23 mouse cellular contexts compared by ENCODE assay signal in the genomic region with DNA sequence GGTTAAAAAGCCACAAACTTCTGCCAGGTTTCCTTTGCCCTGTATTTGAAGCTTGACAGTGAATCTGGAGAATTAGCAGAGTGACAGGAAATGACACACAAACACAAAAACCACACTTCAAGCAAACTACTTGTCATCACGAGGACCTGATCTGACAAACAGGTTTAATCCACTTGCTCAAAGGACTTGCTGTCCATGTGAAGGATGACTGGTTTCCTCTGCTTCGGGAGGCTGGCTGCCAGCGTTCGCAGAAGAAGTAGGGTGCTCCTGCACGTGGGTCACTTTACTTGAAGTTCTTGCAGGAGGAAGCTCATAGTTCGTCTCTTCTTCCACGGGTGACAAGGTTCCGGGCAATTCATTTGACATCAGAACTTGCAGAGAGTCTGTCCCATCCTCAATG. TPM values are rescaled to one million over a fixed set of nuclear protein-coding genes. Genes with fewer than 3 reads are reported as not detected.
A peak's percentile ranks its signal among the peaks of the same experiment; 100 is the strongest.
DNase-seq lines count a peak whose midpoint lies in the region; ATAC-seq and TF ChIP-seq lines count a peak whose summit lies in the region.
"Had no signal": no experiment of that assay in that cellular context is flagged by ENCODE, and none has a peak within 500 bp of the region (broad histone marks: within the 10 kb centered on the region; RNA-seq: fewer than 3 reads in every experiment).

No protein-coding gene starts in this region.

- no peak overlapping the region for H3K27ac ChIP-seq in embryonic facial prominence, embryonic 14.5 days (replicated peaks; ENCODE audit: low read depth, low read length)
- no peak overlapping the region for H3K27ac ChIP-seq in embryonic facial prominence, embryonic 10.5 days (replicated peaks)
- no peak overlapping the region for H3K27ac ChIP-seq in testis, adult 2 months (ENCODE audit: control insufficient read depth, insufficient read depth, low read depth, low read length)
- H3K27ac ChIP-seq: forebrain, embryonic 15.5 days; heart, embryonic 15.5 days; hindbrain, embryonic 10.5 days; hindbrain, embryonic 14.5 days had no signal

- H3K27me3 ChIP-seq in embryonic facial prominence, embryonic 14.5 days (replicated peaks; ENCODE audit: control insufficient read depth, insufficient read depth, low read length): no peaks in the 10 kb centered on the region
- no peaks in the 10 kb centered on the region for H3K27me3 ChIP-seq in embryonic facial prominence, embryonic 10.5 days (replicated peaks; ENCODE audit: low read depth, poor library complexity, severe bottlenecking)
- no peaks in the 10 kb centered on the region for H3K27me3 ChIP-seq in testis, adult 2 months (ENCODE audit: control insufficient read depth, insufficient read depth, low read length)
- H3K27me3 ChIP-seq: forebrain, embryonic 15.5 days; heart, embryonic 15.5 days; Patski had no signal

- no peak for ATAC-seq in embryonic facial prominence, embryonic 14.5 days (ENCODE audit: low read depth)
- ATAC-seq: activated CD4-positive, CD25-positive, alpha-beta regulatory T cell, adult 4 months; forebrain, embryonic 15.5 days; Patski had no signal

- no peaks in the 10 kb centered on the region for H3K9me3 ChIP-seq in embryonic facial prominence, embryonic 14.5 days (ENCODE audit: control insufficient read depth, low read length)
- no peaks in the 10 kb centered on the region for H3K9me3 ChIP-seq in embryonic facial prominence, embryonic 10.5 days
- H3K9me3 ChIP-seq: forebrain, embryonic 15.5 days; heart, embryonic 15.5 days; hindbrain, embryonic 10.5 days had no signal

- TF ChIP-seq POLR2A in testis, adult 2 months (IDR thresholded peaks at IDR 0.05; ENCODE audit: control insufficient read depth, low read depth, low read length): no peak

- no peaks in the 10 kb centered on the region for H3K36me3 ChIP-seq in embryonic facial prominence, embryonic 14.5 days (ENCODE audit: control insufficient read depth, insufficient read depth, low read length)
- H3K36me3 ChIP-seq in embryonic facial prominence, embryonic 10.5 days (replicated peaks): no peaks in the 10 kb centered on the region
- no peaks in the 10 kb centered on the region for H3K36me3 ChIP-seq in testis, adult 2 months (ENCODE audit: control insufficient read depth, insufficient read depth, low read length)
- H3K36me3 ChIP-seq: forebrain, embryonic 15.5 days; heart, embryonic 15.5 days; hindbrain, embryonic 10.5 days had no signal

- DNase-seq in embryonic facial prominence, embryonic 14.5 days (ENCODE audit: low spot score): peak; percentile 15
- no peak for DNase-seq in embryonic facial prominence, embryonic 10.5 days (ENCODE audit: low spot score)
- peak; percentile 8 for DNase-seq in kidney, postnatal 14 days
- DNase-seq in kidney, adult 9 months: no peak
- DNase-seq in testis, postnatal 14 days (ENCODE audit: low spot score): no peak
- DNase-seq in embryo, embryonic 10.5 days (ENCODE audit: low spot score): no peak
- DNase-seq: adrenal gland, postnatal 14 days; cerebellum, adult 2 months; cerebellum, postnatal 14 days; gastrocnemius, postnatal 36 days; heart, adult 18-20 months; heart, postnatal 14 days had no signal

- no peak overlapping the region for H3K9ac ChIP-seq in embryonic facial prominence, embryonic 14.5 days (ENCODE audit: low read depth, low read length)
- H3K9ac ChIP-seq: forebrain, embryonic 15.5 days; heart, embryonic 15.5 days; hindbrain, embryonic 14.5 days had no signal

- H3K4me2 ChIP-seq in embryonic facial prominence, embryonic 14.5 days (ENCODE audit: low read depth, low read length): no peak overlapping the region
- H3K4me2 ChIP-seq: forebrain, embryonic 15.5 days; heart, embryonic 11.5 days; heart, embryonic 15.5 days; hindbrain, embryonic 14.5 days had no signal

- H3K4me3 ChIP-seq in embryonic facial prominence, embryonic 14.5 days (ENCODE audit: low read depth, low read length): no peak overlapping the region
- no peak overlapping the region for H3K4me3 ChIP-seq in embryonic facial prominence, embryonic 10.5 days
- H3K4me3 ChIP-seq in testis, adult 2 months (ENCODE audit: control insufficient read depth, low read depth, low read length): peak overlapping the region; percentile 53
- H3K4me3 ChIP-seq: forebrain, embryonic 15.5 days; heart, embryonic 15.5 days; hindbrain, embryonic 10.5 days had no signal

- no peaks in the 10 kb centered on the region for H3K4me1 ChIP-seq in embryonic facial prominence, embryonic 14.5 days (ENCODE audit: control insufficient read depth, insufficient read depth, low read length)
- no peaks in the 10 kb centered on the region for H3K4me1 ChIP-seq in embryonic facial prominence, embryonic 10.5 days
- H3K4me1 ChIP-seq in testis, adult 2 months (ENCODE audit: control insufficient read depth, insufficient read depth, low read length): no peaks in the 10 kb centered on the region
- H3K4me1 ChIP-seq: forebrain, embryonic 15.5 days; heart, embryonic 15.5 days; hindbrain, embryonic 10.5 days had no signal

- no peak for TF ChIP-seq CTCF in testis, adult 2 months (IDR thresholded peaks at IDR 0.05; ENCODE audit: control insufficient read depth, insufficient read depth, insufficient replicate concordance, low read depth, low read length)

- WGBS in embryonic facial prominence, embryonic 14.5 days: 80% methylated on average over 8 of the region's 8 CpGs
- WGBS in embryonic facial prominence, embryonic 10.5 days: 83% methylated on average over 8 of the region's 8 CpGs

RNA-seq across cellular contexts. Expression of a gene that starts 1.4 kb away (rescaled TPM):
- polyA plus RNA-seq in embryonic facial prominence, embryonic 14.5 days (2014; fragmentation: Nextera tagmentation; extraction: Ambion mirVana): not detected in 2 replicates
- polyA plus RNA-seq in embryonic facial prominence, embryonic 10.5 days (2016; fragmentation: Nextera tagmentation; extraction: Ambion mirVana): not detected in 2 replicates
- 124 and 153 TPM in 2 replicates for polyA plus RNA-seq in testis, adult 2 months (2012; rRNA removed)
- polyA plus RNA-seq: activated CD4-positive, CD25-positive, alpha-beta regulatory T cell, adult 4 months; C2C12; embryonic facial prominence, embryonic 11.5 days; forebrain, embryonic 11.5 days; forebrain, embryonic 15.5 days; heart, embryonic 11.5 days; heart, embryonic 15.5 days; hindbrain, embryonic 10.5 days; hindbrain, embryonic 14.5 days; Patski had no signal

RNA-seq across cellular contexts. Expression of a gene that starts 6.2 kb away (rescaled TPM):
- polyA plus RNA-seq in embryonic facial prominence, embryonic 14.5 days (2014; fragmentation: Nextera tagmentation; extraction: Ambion mirVana): not detected in 2 replicates
- not detected in 2 replicates for polyA plus RNA-seq in embryonic facial prominence, embryonic 10.5 days (2016; fragmentation: Nextera tagmentation; extraction: Ambion mirVana)
- polyA plus RNA-seq in testis, adult 2 months (2012; rRNA removed): 84.3 and 97.4 TPM in 2 replicates
- polyA plus RNA-seq: activated CD4-positive, CD25-positive, alpha-beta regulatory T cell, adult 4 months; C2C12; embryonic facial prominence, embryonic 11.5 days; forebrain, embryonic 11.5 days; forebrain, embryonic 15.5 days; heart, embryonic 11.5 days; heart, embryonic 15.5 days; hindbrain, embryonic 10.5 days; hindbrain, embryonic 14.5 days; Patski had no signal

Comparison
In these comparisons a context has a peak if more than half of its experiments do, and no peak if none do; other contexts are left out.
1. DNase-seq: peak in embryonic facial prominence, embryonic 14.5 days (single experiment) and kidney, postnatal 14 days (single experiment); none in embryonic facial prominence, embryonic 10.5 days (single experiment), kidney, adult 9 months (single experiment), testis, postnatal 14 days (single experiment) and embryo, embryonic 10.5 days (single experiment).
2. RNA of a gene that starts 1.4 kb away (polyA plus RNA-seq): 124 to 153 TPM in testis, adult 2 months; not detected in embryonic facial prominence, embryonic 14.5 days and not detected in embryonic facial prominence, embryonic 10.5 days; every median in the first group is over 100 times any median in the second.
3. RNA of a gene that starts 6.2 kb away (polyA plus RNA-seq): 84.3 to 97.4 TPM in testis, adult 2 months; not detected in embryonic facial prominence, embryonic 14.5 days and not detected in embryonic facial prominence, embryonic 10.5 days; every median in the first group is over 10 times any median in the second.